Mouse (Mus musculus): Measurements from ENCODE around the gene Lmtk3. TPM values are rescaled to one million over a fixed set of nuclear protein-coding genes. Genes with fewer than 3 reads are reported as not detected.

Lmtk3 gene
- polyA plus RNA-seq, 1 experiment from 2014 or later, result 0.08 TPM

DNA sequence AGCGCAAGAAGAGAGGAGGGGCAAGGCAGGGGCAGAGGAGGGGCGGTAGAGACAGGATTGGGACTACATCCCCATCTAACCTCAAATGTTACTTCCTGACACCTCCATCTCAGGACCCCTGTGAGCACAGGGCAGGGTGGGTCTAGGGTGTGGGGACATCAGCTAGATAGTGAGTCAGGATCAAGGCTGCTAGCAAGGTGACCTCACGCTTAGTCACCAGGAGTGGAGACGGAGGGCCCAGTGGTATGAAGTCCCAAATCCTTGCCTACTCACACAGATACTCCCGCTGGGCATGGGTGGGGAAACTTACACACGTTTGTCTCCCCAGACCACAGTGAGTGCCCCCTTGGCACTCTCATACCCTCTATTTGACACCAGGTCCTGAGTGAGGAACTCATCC is 19.0 kb downstream of the Lmtk3 start:
- 91% methylated on average over 6 of the region's 6 CpGs for WGBS
- peaks cover 12% of the 10 kb centered on the region for H3K36me3 ChIP-seq (ENCODE audit: control insufficient read depth, insufficient read depth)
- no peaks in the 10 kb centered on the region for H3K4me1 ChIP-seq (replicated peaks; ENCODE audit: control insufficient read depth, insufficient read depth, low read length)
- ATAC-seq, result no peak
- H3K4me2 ChIP-seq (replicated peaks; ENCODE audit: low read depth), result no peak overlapping the region
- H3K4me3 ChIP-seq (ENCODE audit: low read depth, low read length), result no peak overlapping the region
- TF ChIP-seq CTCF (IDR thresholded peaks at IDR 0.05; ENCODE audit: low read depth), result no peak
- 0 out of 2 replicates have a peak, but pooled peaks cover 5% of the 10 kb centered on the region for H3K27me3 ChIP-seq (replicated peaks; ENCODE audit: control insufficient read depth, insufficient read depth, low read length)
- H3K27ac ChIP-seq (ENCODE audit: low read depth, low read length), result no peak overlapping the region
- no peaks in the 10 kb centered on the region for H3K9me3 ChIP-seq (ENCODE audit: control insufficient read depth)
- no peak overlapping the region for H3K9ac ChIP-seq (ENCODE audit: low read depth, low read length)

- TF ChIP-seq CTCF (IDR thresholded peaks at IDR 0.05; ENCODE audit: low read depth), result no peak
- no peaks in the 10 kb centered on the region for H3K9me3 ChIP-seq (ENCODE audit: control insufficient read depth)
- no peak overlapping the region for H3K4me3 ChIP-seq (ENCODE audit: low read depth, low read length)
- H3K4me2 ChIP-seq (replicated peaks; ENCODE audit: low read depth), result no peak overlapping the region
- no peaks in the 10 kb centered on the region for H3K4me1 ChIP-seq (replicated peaks; ENCODE audit: control insufficient read depth, insufficient read depth, low read length)
- 55% methylated on average over 5 of the region's 5 CpGs for WGBS
- peaks cover 45% of the 10 kb centered on the region for H3K36me3 ChIP-seq (ENCODE audit: control insufficient read depth, insufficient read depth)
- H3K27ac ChIP-seq (ENCODE audit: low read depth, low read length), result no peak overlapping the region
- H3K27me3 ChIP-seq (replicated peaks; ENCODE audit: control insufficient read depth, insufficient read depth, low read length), result no peaks in the 10 kb centered on the region
- no peak overlapping the region for H3K9ac ChIP-seq (ENCODE audit: low read depth, low read length)
- ATAC-seq, result no peak
These were observed 22.4 kb downstream of the Lmtk3 start for GRCm38 (mm10) chr7:45805941-45806340.

GRCm38 (mm10) chr7:45808471-45808870 is 24.9 kb downstream of the Lmtk3 start:
- Histone ChIP-seq H3K27me3 (replicated peaks; ENCODE audit: control insufficient read depth, insufficient read depth, low read length) (no peaks in the 10 kb centered on the region), H3K4me3 (ENCODE audit: low read depth, low read length) (no peak overlapping the region), H3K9ac (ENCODE audit: low read depth, low read length) (no peak overlapping the region), H3K4me1 (replicated peaks; ENCODE audit: control insufficient read depth, insufficient read depth, low read length) (peaks cover 6% of the 10 kb centered on the region; the same call in 1 of the 2 replicates), H3K27ac (ENCODE audit: low read depth, low read length) (peak overlapping the region; percentile 7; the same call in 1 of the 2 replicates), H3K9me3 (ENCODE audit: control insufficient read depth) (no peaks in the 10 kb centered on the region), H3K36me3 (ENCODE audit: control insufficient read depth, insufficient read depth) (peaks cover 61% of the 10 kb centered on the region), H3K4me2 (replicated peaks; ENCODE audit: low read depth) (no peak overlapping the region)
- 49% methylated on average over 9 of the region's 11 CpGs for WGBS
- ATAC-seq, result no peak
- no peak for TF ChIP-seq CTCF (IDR thresholded peaks at IDR 0.05; ENCODE audit: low read depth)

GRCm38 (mm10) chr7:45809276-45810075 is 25.9 kb downstream of the Lmtk3 start:
- peaks cover 7% of the 10 kb centered on the region; the same call in 1 of the 2 replicates for H3K4me1 ChIP-seq (replicated peaks; ENCODE audit: control insufficient read depth, insufficient read depth, low read length)
- H3K4me2 ChIP-seq (replicated peaks; ENCODE audit: low read depth), result no peak overlapping the region
- WGBS, result 84% methylated on average over 14 of the region's 14 CpGs
- H3K9ac ChIP-seq (ENCODE audit: low read depth, low read length), result no peak overlapping the region
- TF ChIP-seq CTCF (IDR thresholded peaks at IDR 0.05; ENCODE audit: low read depth), result no peak
- H3K27ac ChIP-seq (ENCODE audit: low read depth, low read length), result no peak overlapping the region
- no peaks in the 10 kb centered on the region for H3K9me3 ChIP-seq (ENCODE audit: control insufficient read depth)
- H3K27me3 ChIP-seq (replicated peaks; ENCODE audit: control insufficient read depth, insufficient read depth, low read length), result no peaks in the 10 kb centered on the region
- H3K4me3 ChIP-seq (ENCODE audit: low read depth, low read length), result no peak overlapping the region
- H3K36me3 ChIP-seq (ENCODE audit: control insufficient read depth, insufficient read depth), result peaks cover 61% of the 10 kb centered on the region
- ATAC-seq, result no peak

- peaks cover 47% of the 10 kb centered on the region for H3K36me3 ChIP-seq (ENCODE audit: control insufficient read depth, insufficient read depth)
- no peaks in the 10 kb centered on the region for H3K27me3 ChIP-seq (replicated peaks; ENCODE audit: control insufficient read depth, insufficient read depth, low read length)
- no peak for ATAC-seq
- 85% methylated on average over 8 of the region's 8 CpGs for WGBS
- H3K27ac ChIP-seq (ENCODE audit: low read depth, low read length), result no peak overlapping the region
- H3K4me3 ChIP-seq (ENCODE audit: low read depth, low read length), result peak overlapping the region; percentile 100
- TF ChIP-seq CTCF (IDR thresholded peaks at IDR 0.05; ENCODE audit: low read depth), result no peak
- H3K9ac ChIP-seq (ENCODE audit: low read depth, low read length), result peak overlapping the region; percentile 99; the same call in 1 of the 2 replicates
- no peaks in the 10 kb centered on the region for H3K9me3 ChIP-seq (ENCODE audit: control insufficient read depth)
- peak overlapping the region; percentile 84 for H3K4me2 ChIP-seq (replicated peaks; ENCODE audit: low read depth)
- H3K4me1 ChIP-seq (replicated peaks; ENCODE audit: control insufficient read depth, insufficient read depth, low read length), result peaks cover 7% of the 10 kb centered on the region; the same call in 1 of the 2 replicates
These were observed 29.4 kb downstream of the Lmtk3 start for GRCm38 (mm10) chr7:45812921-45813320.

GRCm38 (mm10) chr7:45813787-45814779 is 30.5 kb downstream of the Lmtk3 start, which contains the start of gene Cyth2:
Gene Cyth2, minus strand, starts transcription at chr7:45814581.
- under 1% methylated on average over 73 of the region's 92 CpGs for WGBS
- peak; percentile 99 for ATAC-seq
- TF ChIP-seq CTCF (IDR thresholded peaks at IDR 0.05; ENCODE audit: low read depth), result no peak

More at GRCm38 (mm10) chr7:45813787-45814779, 30.5 kb downstream of the Lmtk3 start, which contains the start of gene Cyth2:
- Histone ChIP-seq H3K9ac (ENCODE audit: low read depth, low read length) (peak within 1 kb of the TSS; percentile 99), H3K4me1 (replicated peaks; ENCODE audit: control insufficient read depth, insufficient read depth, low read length) (peaks cover 7% of the 10 kb centered on the region; the same call in 1 of the 2 replicates), H3K27me3 (replicated peaks; ENCODE audit: control insufficient read depth, insufficient read depth, low read length) (no peaks in the 10 kb centered on the region), H3K4me3 (ENCODE audit: low read depth, low read length) (peak within 1 kb of the TSS; percentile 100), H3K36me3 (ENCODE audit: control insufficient read depth, insufficient read depth) (peaks cover 35% of the 10 kb centered on the region), H3K4me2 (replicated peaks; ENCODE audit: low read depth) (peak within 1 kb of the TSS; percentile 84), H3K9me3 (ENCODE audit: control insufficient read depth) (no peaks in the 10 kb centered on the region), H3K27ac (ENCODE audit: low read depth, low read length) (peak within 1 kb of the TSS; percentile 98)

Data from intestine, postnatal 0 days (tissue).